Mouse (Mus musculus): ENCODE results near the gene Tspo2. TPM values are rescaled to one million over a fixed set of nuclear protein-coding genes. Genes with fewer than 3 reads are reported as not detected.

The Tspo2 gene
- polyA plus RNA-seq, 1 experiment from 2014 or later, result 1.8 TPM

DNA sequence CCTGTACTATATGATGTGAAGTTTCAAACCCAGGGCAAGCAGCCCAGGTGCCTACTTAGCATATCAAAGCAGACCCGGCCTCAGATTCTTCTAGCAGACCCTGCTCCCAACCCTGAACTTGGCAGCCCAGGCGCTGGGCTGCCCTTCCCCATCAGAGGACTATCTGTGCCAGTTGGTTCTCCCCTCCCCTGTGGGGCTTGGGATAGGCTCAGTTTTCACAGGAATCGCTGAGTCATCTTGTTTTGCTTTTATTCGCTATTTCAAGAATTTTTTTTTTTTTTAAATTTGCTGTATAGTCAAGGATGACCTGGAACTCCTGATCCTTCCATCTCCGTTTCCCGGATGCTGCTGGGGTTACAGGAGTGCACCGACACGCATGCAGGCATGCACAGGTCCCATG is 3.6 kb downstream of the Tspo2 start:
- no peak for ATAC-seq (ENCODE audit: low FRiP score, low read depth)
- no peaks in the 10 kb centered on the region for H3K36me3 ChIP-seq
- 72% methylated on average over 8 of the region's 8 CpGs for WGBS
- no peaks in the 10 kb centered on the region; the same call in 1 of the 2 replicates for H3K27me3 ChIP-seq
- no peaks in the 10 kb centered on the region for H3K9me3 ChIP-seq
- no peak overlapping the region for H3K27ac ChIP-seq (replicated peaks)
- H3K4me2 ChIP-seq (replicated peaks), result no peak overlapping the region
- no peak overlapping the region for H3K4me3 ChIP-seq
- H3K9ac ChIP-seq (replicated peaks), result no peak overlapping the region
- peaks cover 4% of the 10 kb centered on the region; the same call in 1 of the 2 replicates for H3K4me1 ChIP-seq

DNA sequence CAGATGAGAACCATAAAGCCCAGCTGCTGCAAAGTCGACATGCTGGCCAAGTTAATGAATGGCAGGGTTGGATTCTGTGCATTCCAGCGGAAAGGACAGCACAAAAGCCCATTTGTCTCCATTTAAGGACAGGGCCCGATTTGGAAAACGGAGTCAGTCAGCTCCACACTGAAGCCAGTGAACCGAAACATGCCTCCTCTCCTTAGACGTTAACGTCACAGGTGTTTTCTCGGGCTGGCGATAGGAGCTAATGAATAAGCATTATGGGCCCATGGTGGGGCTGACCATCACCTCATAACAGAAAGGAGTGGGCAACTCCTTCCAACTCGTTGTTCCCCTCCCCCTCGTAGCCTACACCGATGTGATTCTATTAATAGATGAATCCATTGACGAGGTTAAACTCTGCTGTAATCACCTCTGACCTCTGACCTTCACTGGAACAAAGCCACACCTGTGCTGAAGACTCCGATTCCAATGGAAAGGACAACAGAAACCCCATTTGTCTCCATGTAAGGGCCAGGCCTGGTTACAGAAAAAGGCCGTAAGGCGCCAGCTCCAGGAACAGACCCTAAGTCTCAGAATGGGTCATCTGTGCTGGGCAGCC is 7.7 kb downstream of the Tspo2 start:
- Histone ChIP-seq H3K27ac (replicated peaks) (no peak overlapping the region), H3K4me2 (replicated peaks) (no peak overlapping the region), H3K36me3 (no peaks in the 10 kb centered on the region), H3K9ac (replicated peaks) (no peak overlapping the region), H3K4me3 (no peak overlapping the region), H3K4me1 (no peaks in the 10 kb centered on the region), H3K9me3 (no peaks in the 10 kb centered on the region), H3K27me3 (no peaks in the 10 kb centered on the region; the same call in 1 of the 2 replicates)
- ATAC-seq (ENCODE audit: low FRiP score, low read depth), result no peak
- 67% methylated on average over 16 of the region's 16 CpGs for WGBS

DNA sequence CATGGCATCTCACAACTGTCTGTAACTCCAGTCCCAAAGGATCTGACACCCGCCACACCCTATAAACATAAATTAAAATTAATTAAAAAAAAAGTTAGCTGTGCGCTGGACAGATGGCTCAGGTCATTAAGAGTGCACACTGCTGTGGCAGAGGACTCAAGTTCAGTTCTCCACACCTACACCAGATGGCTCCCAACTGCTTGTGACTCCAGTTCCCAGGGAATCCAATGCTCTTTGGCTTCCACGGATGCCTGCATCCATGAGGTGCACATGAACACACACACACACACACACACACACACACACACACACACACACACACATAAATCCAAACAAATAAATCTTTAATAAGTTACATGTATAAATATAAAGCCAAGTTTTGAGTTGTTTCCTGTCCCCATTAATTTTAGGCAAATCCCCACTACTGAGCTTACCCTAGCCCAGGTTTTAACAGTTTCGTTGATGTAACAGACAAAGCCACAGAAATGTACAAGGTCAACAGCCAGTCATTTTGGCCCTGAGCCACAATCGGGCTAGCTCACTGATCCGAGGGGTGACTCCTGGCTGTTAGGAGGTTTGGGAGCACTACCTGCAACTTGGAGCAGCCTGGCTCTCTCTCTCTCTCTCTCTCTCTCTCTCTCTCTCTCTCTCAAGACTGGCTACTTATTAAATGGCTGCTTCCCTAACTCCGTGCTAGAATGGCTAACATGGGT is 8.4 kb downstream of the Tspo2 start:
- H3K4me1 ChIP-seq, result peaks cover 1% of the 10 kb centered on the region; the same call in 1 of the 2 replicates
- WGBS, result 84% methylated on average over 7 of the region's 7 CpGs
- H3K9ac ChIP-seq (replicated peaks), result no peak overlapping the region
- no peaks in the 10 kb centered on the region; the same call in 1 of the 2 replicates for H3K27me3 ChIP-seq
- no peak overlapping the region for H3K4me2 ChIP-seq (replicated peaks)
- ATAC-seq (ENCODE audit: low FRiP score, low read depth), result no peak
- no peak overlapping the region for H3K4me3 ChIP-seq
- H3K27ac ChIP-seq (replicated peaks), result no peak overlapping the region
- no peaks in the 10 kb centered on the region for H3K36me3 ChIP-seq
- no peaks in the 10 kb centered on the region for H3K9me3 ChIP-seq

DNA sequence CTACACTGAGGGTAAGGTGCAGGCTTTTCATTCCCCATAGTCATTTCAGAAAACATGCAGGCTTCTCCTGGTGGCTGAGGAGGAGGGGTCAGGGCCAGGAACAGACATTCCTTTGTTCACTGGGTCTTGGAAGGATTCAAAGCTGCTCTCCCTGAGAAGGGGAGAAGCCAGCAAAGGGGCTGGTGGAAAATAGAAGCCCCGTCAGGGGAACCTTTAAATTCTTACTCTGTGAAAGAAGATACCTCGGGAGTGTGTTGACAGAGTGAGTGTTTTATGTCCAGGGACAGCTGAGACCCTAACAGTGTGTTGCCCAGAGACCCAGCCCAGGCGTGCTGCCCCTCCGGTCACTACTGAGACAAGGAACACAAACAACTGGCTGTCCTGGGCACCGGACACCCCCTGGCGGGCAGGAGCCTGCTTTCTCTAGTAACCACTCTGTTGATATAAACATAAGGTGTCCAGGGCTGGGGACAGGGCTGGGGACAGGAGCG is 13.9 kb downstream of the Tspo2 start:
- peak; percentile 34; the same call in 1 of the 2 replicates for ATAC-seq (ENCODE audit: low FRiP score, low read depth)
- H3K27me3 ChIP-seq, result no peaks in the 10 kb centered on the region
- no peaks in the 10 kb centered on the region for H3K36me3 ChIP-seq
- no peaks in the 10 kb centered on the region for H3K9me3 ChIP-seq
- H3K4me2 ChIP-seq (replicated peaks), result no peak overlapping the region
- H3K9ac ChIP-seq (replicated peaks), result no peak overlapping the region
- no peak overlapping the region for H3K4me3 ChIP-seq
- peak overlapping the region; percentile 42 for H3K27ac ChIP-seq (replicated peaks)
- WGBS, result 43% methylated on average over 7 of the region's 7 CpGs
- H3K4me1 ChIP-seq, result peaks cover 11% of the 10 kb centered on the region

DNA sequence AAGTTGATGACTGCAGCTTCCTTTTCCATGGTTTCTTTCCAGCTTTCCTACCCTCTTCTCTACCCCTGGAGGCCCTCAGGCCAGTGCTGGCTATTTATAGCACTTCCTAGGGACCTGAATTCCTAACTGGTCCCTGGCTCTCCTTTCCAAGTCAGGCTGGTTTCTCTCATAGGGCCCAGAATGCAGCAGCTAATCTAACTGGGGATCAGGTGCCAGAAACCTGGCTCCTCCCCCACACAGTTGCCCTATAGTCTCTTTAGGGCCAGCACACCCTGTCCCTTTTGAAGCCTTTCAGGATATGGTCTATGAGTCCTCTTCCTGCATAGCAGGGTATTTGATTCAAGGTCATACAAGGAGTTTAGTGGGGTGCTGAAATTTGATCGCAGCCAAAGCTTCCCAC is 14.8 kb downstream of the Tspo2 start:
- no peak overlapping the region for H3K4me2 ChIP-seq (replicated peaks)
- H3K27ac ChIP-seq (replicated peaks), result no peak overlapping the region
- H3K9me3 ChIP-seq, result no peaks in the 10 kb centered on the region
- no peak overlapping the region for H3K9ac ChIP-seq (replicated peaks)
- H3K4me3 ChIP-seq, result no peak overlapping the region
- ATAC-seq (ENCODE audit: low FRiP score, low read depth), result no peak
- H3K36me3 ChIP-seq, result no peaks in the 10 kb centered on the region
- H3K4me1 ChIP-seq, result peaks cover 11% of the 10 kb centered on the region
- H3K27me3 ChIP-seq, result no peaks in the 10 kb centered on the region
- WGBS, result 90% methylated on average over 1 of the region's 1 CpGs

DNA sequence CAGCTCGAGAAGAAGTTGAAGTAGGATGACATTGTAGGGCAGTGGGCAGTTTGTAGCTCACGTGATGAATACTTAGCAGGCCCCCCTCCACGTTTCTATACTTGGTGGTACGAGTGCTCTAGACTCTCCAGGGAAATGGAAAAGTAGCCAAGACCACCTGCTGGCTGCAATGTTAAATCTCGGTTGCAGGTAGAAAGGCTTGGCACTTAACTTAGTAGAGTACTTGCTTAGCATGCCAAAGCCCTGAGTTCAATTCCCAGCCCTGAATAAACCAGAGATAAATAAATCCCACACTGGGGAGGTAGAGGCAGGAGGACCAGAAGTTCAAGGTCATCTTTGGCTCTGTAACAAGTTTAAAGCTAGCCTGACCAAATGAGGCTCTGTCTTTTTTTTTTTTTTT is 16.8 kb downstream of the Tspo2 start:
- 83% methylated on average over 5 of the region's 5 CpGs for WGBS

DNA sequence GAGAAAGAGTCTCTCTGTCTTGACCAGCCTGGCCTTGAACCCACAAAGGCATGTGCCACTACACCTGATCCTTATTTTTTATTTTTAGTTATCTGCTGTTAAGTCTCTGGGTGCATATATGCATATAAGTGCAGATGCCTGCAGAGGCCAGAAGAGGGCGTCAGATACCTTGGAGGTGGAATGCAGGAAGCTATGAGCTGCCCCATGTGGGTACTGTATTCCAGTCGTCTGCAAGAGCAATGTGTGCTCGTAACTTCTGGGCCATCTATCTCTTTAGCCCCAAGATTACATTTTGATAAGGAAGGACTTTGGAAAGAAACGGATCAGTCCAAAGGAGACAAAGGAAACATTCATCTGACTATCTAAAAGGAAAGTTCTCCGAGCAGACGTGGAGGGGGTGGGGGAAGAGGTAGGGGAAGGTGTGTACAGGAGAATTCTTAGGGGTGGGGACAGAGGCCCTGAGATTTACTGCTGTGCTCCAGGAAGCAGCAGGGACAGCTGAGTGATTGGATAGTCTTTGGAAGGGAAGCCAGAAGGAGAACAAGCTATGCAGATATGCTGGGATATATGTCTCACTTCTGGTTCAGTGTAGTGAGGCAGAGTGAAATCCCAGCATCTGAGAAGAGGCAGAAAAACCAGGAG is 17.5 kb downstream of the Tspo2 start:
- Histone ChIP-seq H3K27me3 (no peaks in the 10 kb centered on the region), H3K27ac (replicated peaks) (no peak overlapping the region), H3K9me3 (no peaks in the 10 kb centered on the region), H3K4me3 (no peak overlapping the region), H3K4me2 (replicated peaks) (no peak overlapping the region), H3K4me1 (peaks cover 11% of the 10 kb centered on the region), H3K9ac (replicated peaks) (no peak overlapping the region), H3K36me3 (no peaks in the 10 kb centered on the region)
- ATAC-seq (ENCODE audit: low FRiP score, low read depth), result no peak
- WGBS, result 83% methylated on average over 6 of the region's 6 CpGs

More for the DNA sequence above, 16.8 kb downstream of the Tspo2 start:
- no peak overlapping the region for H3K9ac ChIP-seq (replicated peaks)
- no peaks in the 10 kb centered on the region for H3K27me3 ChIP-seq
- no peak overlapping the region for H3K4me3 ChIP-seq
- no peaks in the 10 kb centered on the region for H3K36me3 ChIP-seq
- no peak overlapping the region for H3K4me2 ChIP-seq (replicated peaks)
- peaks cover 11% of the 10 kb centered on the region for H3K4me1 ChIP-seq
- no peak for ATAC-seq (ENCODE audit: low FRiP score, low read depth)
- H3K27ac ChIP-seq (replicated peaks), result no peak overlapping the region
- no peaks in the 10 kb centered on the region for H3K9me3 ChIP-seq

DNA sequence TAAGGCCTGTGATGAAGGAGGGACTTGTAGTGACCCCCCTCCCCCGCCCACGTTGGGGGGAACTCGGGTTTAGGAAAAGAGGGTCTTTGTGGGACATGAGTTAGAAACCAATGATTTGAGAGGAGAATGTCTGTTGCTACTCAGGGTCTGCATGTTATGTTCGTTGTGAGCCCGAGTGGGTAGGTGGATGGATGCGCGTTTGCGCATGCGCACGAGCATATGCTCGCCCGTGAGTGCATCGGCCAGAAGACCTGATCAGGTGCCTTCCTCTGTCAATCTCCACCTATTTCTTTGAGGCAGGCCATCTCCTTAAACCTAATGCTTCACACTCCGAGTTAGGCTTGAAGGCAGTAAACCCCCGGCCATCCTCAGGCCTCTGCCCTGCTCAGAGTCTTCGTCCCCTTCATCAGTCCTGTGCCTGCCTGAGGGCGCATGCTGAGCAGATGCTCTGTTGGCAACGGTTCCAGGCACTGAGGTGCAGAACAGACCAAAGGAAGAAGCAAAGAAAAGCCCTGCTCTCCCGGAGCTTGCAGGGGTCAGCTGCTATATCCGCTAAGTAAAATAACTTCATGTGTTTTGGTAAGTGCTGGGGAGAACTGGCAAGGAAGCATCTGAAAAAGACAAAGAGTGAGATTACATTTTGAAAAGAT is 18.2 kb downstream of the Tspo2 start:
- H3K27ac ChIP-seq (replicated peaks), result 0 out of 2 replicates have a peak overlapping the region, but pooled peaks have one; percentile 2
- no peak overlapping the region for H3K4me3 ChIP-seq
- 83% methylated on average over 20 of the region's 20 CpGs for WGBS
- no peak for ATAC-seq (ENCODE audit: low FRiP score, low read depth)
- no peaks in the 10 kb centered on the region for H3K36me3 ChIP-seq
- peaks cover 11% of the 10 kb centered on the region for H3K4me1 ChIP-seq
- no peaks in the 10 kb centered on the region for H3K9me3 ChIP-seq
- H3K27me3 ChIP-seq, result no peaks in the 10 kb centered on the region
- H3K4me2 ChIP-seq (replicated peaks), result no peak overlapping the region
- no peak overlapping the region for H3K9ac ChIP-seq (replicated peaks)

DNA sequence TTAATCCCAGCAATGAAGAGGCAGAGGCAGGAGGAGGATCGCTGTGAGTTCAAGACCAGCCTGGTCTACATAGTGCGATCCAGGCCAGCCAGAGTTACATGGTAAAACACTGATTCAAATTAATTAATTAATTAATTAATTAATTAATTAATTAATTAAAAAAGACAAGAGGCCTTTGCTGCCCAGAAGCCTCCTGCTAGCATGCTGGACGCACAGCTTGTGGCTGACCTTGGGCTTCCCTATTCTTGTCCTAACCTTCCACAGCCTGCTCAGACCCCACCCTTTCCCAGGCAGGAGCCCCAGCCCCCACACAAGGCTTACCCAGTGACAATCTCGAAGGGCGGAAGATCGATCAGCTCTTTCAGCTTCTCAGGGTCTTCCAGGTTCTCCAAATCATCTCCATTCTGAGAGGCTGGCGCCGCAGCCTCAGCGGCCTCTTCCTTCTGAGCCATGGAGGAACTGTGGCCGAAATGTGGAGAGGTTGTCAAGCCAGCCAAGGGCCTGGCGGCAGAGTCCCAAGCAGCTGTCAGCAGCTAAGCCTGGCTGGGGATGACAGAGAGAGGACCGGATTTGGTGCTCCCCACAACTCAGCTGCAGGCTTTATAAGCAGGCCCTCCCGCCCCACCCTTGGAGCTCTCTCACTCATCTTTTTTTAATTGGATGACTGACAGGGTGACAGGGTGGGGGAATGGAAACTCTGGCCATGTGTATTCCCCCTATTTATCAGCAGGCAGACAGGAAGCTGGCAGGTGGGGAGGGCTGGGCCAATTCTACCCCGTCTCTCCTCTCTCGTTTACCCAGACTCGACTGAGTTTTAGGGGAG is 19.0 kb downstream of the Tspo2 start, which contains the start of gene Apobec2:
Gene Apobec2 (minus strand): TSS at position 773 of the 823 bp plus-strand sequence.
- Histone ChIP-seq H3K4me3 (no peak within 1 kb of the TSS), H3K27ac (replicated peaks) (0 out of 2 replicates have a peak within 1 kb of the TSS, but pooled peaks have one; percentile 2), H3K9me3 (no peaks in the 10 kb centered on the region), H3K27me3 (no peaks in the 10 kb centered on the region), H3K4me2 (replicated peaks) (no peak within 1 kb of the TSS), H3K4me1 (peaks cover 4% of the 10 kb centered on the region), H3K9ac (replicated peaks) (no peak within 1 kb of the TSS), H3K36me3 (no peaks in the 10 kb centered on the region)
- no peak for ATAC-seq (ENCODE audit: low FRiP score, low read depth)
- WGBS, result 65% methylated on average over 16 of the region's 16 CpGs

DNA sequence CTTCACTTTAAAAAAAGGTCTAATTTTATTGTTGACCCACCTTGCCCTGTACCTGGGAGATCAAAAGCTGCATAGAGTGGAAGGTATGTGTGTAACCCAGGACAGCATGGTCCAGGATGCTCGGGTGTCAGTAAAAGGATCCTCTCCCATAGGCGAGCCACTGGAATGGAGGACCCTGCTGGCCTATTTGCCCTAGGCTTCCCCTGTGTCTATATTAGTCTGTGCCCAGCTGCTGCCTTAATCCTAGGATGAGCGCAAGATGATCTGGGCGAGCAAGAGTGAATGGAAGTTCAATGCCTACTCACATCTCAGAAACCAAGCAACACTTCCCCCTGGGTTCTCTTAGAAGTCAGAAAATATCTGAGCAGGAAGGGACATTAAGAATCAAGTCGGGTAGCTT is 20.3 kb downstream of the Tspo2 start:
- ATAC-seq (ENCODE audit: low FRiP score, low read depth), result no peak
- peaks cover 5% of the 10 kb centered on the region for H3K4me1 ChIP-seq
- no peak overlapping the region for H3K9ac ChIP-seq (replicated peaks)
- no peaks in the 10 kb centered on the region for H3K27me3 ChIP-seq
- H3K27ac ChIP-seq (replicated peaks), result no peak overlapping the region
- H3K9me3 ChIP-seq, result no peaks in the 10 kb centered on the region
- H3K4me3 ChIP-seq, result no peak overlapping the region
- no peak overlapping the region for H3K4me2 ChIP-seq (replicated peaks)
- no peaks in the 10 kb centered on the region for H3K36me3 ChIP-seq
- 65% methylated on average over 5 of the region's 5 CpGs for WGBS

DNA sequence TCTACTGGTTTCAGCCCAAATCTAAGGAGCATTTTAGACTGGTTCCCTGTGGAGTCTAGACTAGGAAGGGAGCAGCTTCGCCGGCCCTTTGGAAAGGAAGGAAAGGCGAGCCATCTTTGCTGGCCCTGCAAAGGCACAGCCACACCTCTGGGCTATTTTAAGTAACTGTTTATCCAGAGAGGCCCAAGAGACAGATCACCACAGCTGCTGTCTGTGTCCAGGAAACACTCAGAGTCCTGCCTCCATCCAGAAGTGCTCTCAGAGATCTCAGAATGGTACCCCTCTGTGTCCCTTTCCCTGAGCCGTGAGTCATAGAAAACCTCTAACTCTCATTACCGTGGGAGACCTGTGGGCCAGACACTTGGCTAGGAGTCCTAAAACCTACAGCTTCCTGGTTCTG is 20.9 kb downstream of the Tspo2 start:
- ATAC-seq (ENCODE audit: low FRiP score, low read depth), result no peak
- no peak overlapping the region for H3K27ac ChIP-seq (replicated peaks)
- WGBS, result 62% methylated on average over 5 of the region's 5 CpGs

More for the DNA sequence above, 20.9 kb downstream of the Tspo2 start:
- H3K4me1 ChIP-seq, result peaks cover 10% of the 10 kb centered on the region
- H3K4me3 ChIP-seq, result no peak overlapping the region
- H3K9me3 ChIP-seq, result no peaks in the 10 kb centered on the region
- H3K9ac ChIP-seq (replicated peaks), result no peak overlapping the region
- no peak overlapping the region for H3K4me2 ChIP-seq (replicated peaks)
- H3K36me3 ChIP-seq, result no peaks in the 10 kb centered on the region
- no peaks in the 10 kb centered on the region for H3K27me3 ChIP-seq

All from midbrain, embryonic 12.5 days (tissue).